Mouse (Mus musculus) forebrain, embryonic 15.5 days (tissue): ENCODE measurements at regions not wholly inside any gene's neighbourhood (a gene's known extent, or its start where the extent isn't known, plus 50 kb on each side); places are given as distances from the start of the nearest gene placed in this dataset.

Source experiments
- ATAC-seq: fragments of 200-750 bp; cut with Nextera tagmentation; replicated peaks from 2 replicates; pipeline ENCODE4 v1.8.0; 2017; ENCODE audit warnings: mild to moderate bottlenecking, moderate TSS enrichment, moderate library complexity
- H3K27ac ChIP-seq: fragments of 300-500 bp; sonication (generic); replicated peaks from 2 replicates; pipeline ENCODE4 v1.5.1; 2015; ENCODE audit warnings: mild to moderate bottlenecking, inconsistent platforms
- H3K27me3 ChIP-seq: fragments of 300-500 bp; sonication (generic); 2 replicates; pipeline ENCODE4 v1.6.1; 2015; ENCODE audit warnings: inconsistent platforms
- H3K36me3 ChIP-seq: fragments of 300-500 bp; sonication (generic); 2 replicates; pipeline ENCODE4 v1.6.1; 2015; ENCODE audit warnings: mild to moderate bottlenecking, inconsistent platforms
- H3K4me1 ChIP-seq: fragments of 300-500 bp; sonication (generic); 2 replicates; pipeline ENCODE4 v1.6.1; 2015; ENCODE audit warnings: inconsistent platforms
- H3K4me2 ChIP-seq: fragments of 300-500 bp; sonication (generic); replicated peaks from 2 replicates; pipeline ENCODE4 v1.6.1; 2015; ENCODE audit warnings: mild to moderate bottlenecking, inconsistent platforms
- H3K4me3 ChIP-seq: fragments of 300-500 bp; sonication (generic); 2 replicates; pipeline ENCODE4 v1.5.1; 2015; ENCODE audit warnings: mild to moderate bottlenecking, inconsistent platforms
- H3K9ac ChIP-seq: fragments of 300-500 bp; sonication (generic); replicated peaks from 2 replicates; pipeline ENCODE4 v1.6.1; 2015; ENCODE audit warnings: mild to moderate bottlenecking, inconsistent platforms
- H3K9me3 ChIP-seq: fragments of 300-500 bp; sonication (generic); 2 replicates; pipeline ENCODE4 v1.6.1; 2016; ENCODE audit warnings: inconsistent platforms
- WGBS: fragments of 180-500 bp; shearing (Covaris S2); methylation state at CpG from one replicate; pipeline ENCODE4 v1.1.7; 2015; ENCODE audit warnings: mixed read lengths; 5-methylcytosine and 5-hydroxymethylcytosine counted together

GRCm38 (mm10) chr19:56056397-56056796 is 230.5 kb upstream of the Habp2 start:
- Histone ChIP-seq H3K9ac (no peak overlapping the region), H3K27ac (no peak overlapping the region), H3K9me3 (no peaks in the 10 kb centered on the region), H3K4me3 (no peak overlapping the region), H3K4me2 (no peak overlapping the region), H3K36me3 (no peaks in the 10 kb centered on the region), H3K4me1 (no peaks in the 10 kb centered on the region), H3K27me3 (no peaks in the 10 kb centered on the region)
- WGBS, result 82% methylated on average over 6 of the region's 6 CpGs
- ATAC-seq, result no peak

GRCm38 (mm10) chr19:56061882-56062540 is 224.9 kb upstream of the Habp2 start:
- Histone ChIP-seq H3K4me2 (no peak overlapping the region), H3K4me3 (no peak overlapping the region), H3K4me1 (peaks cover 25% of the 10 kb centered on the region), H3K27me3 (no peaks in the 10 kb centered on the region), H3K36me3 (no peaks in the 10 kb centered on the region), H3K9me3 (no peaks in the 10 kb centered on the region), H3K27ac (peak overlapping the region; percentile 81), H3K9ac (no peak overlapping the region)
- WGBS, result 5% methylated on average over 10 of the region's 10 CpGs
- peak; percentile 93 for ATAC-seq

GRCm38 (mm10) chr19:56063099-56063498 is 223.8 kb upstream of the Habp2 start:
- H3K9ac ChIP-seq, result no peak overlapping the region
- H3K4me1 ChIP-seq, result peaks cover 25% of the 10 kb centered on the region
- no peak overlapping the region for H3K4me2 ChIP-seq
- H3K36me3 ChIP-seq, result no peaks in the 10 kb centered on the region
- no peak overlapping the region for H3K4me3 ChIP-seq
- ATAC-seq, result no peak
- WGBS, result 32% methylated on average over 5 of the region's 5 CpGs
- H3K9me3 ChIP-seq, result no peaks in the 10 kb centered on the region
- no peak overlapping the region for H3K27ac ChIP-seq
- H3K27me3 ChIP-seq, result no peaks in the 10 kb centered on the region

- Histone ChIP-seq H3K4me3 (no peak overlapping the region), H3K4me1 (peaks cover 26% of the 10 kb centered on the region), H3K9ac (no peak overlapping the region), H3K4me2 (no peak overlapping the region), H3K9me3 (no peaks in the 10 kb centered on the region), H3K27me3 (no peaks in the 10 kb centered on the region), H3K27ac (no peak overlapping the region), H3K36me3 (no peaks in the 10 kb centered on the region)
- WGBS, result 87% methylated on average over 6 of the region's 6 CpGs
- no peak for ATAC-seq
These were observed 221.2 kb upstream of the Habp2 start for GRCm38 (mm10) chr19:56065730-56066129.

GRCm38 (mm10) chr19:56068165-56068564 is 218.8 kb upstream of the Habp2 start:
- no peaks in the 10 kb centered on the region for H3K27me3 ChIP-seq
- H3K4me3 ChIP-seq, result no peak overlapping the region
- no peak overlapping the region for H3K9ac ChIP-seq
- H3K9me3 ChIP-seq, result no peaks in the 10 kb centered on the region
- 90% methylated on average over 8 of the region's 8 CpGs for WGBS
- no peak overlapping the region for H3K4me2 ChIP-seq
- no peaks in the 10 kb centered on the region for H3K36me3 ChIP-seq
- peaks cover 15% of the 10 kb centered on the region for H3K4me1 ChIP-seq
- no peak overlapping the region for H3K27ac ChIP-seq
- ATAC-seq, result no peak

- Histone ChIP-seq H3K4me3 (no peak overlapping the region), H3K9ac (no peak overlapping the region), H3K27ac (no peak overlapping the region), H3K4me2 (no peak overlapping the region), H3K9me3 (no peaks in the 10 kb centered on the region), H3K36me3 (no peaks in the 10 kb centered on the region), H3K4me1 (peaks cover 9% of the 10 kb centered on the region), H3K27me3 (no peaks in the 10 kb centered on the region)
- 67% methylated on average over 12 of the region's 12 CpGs for WGBS
- ATAC-seq, result no peak
These were observed 218.1 kb upstream of the Habp2 start for GRCm38 (mm10) chr19:56068854-56069253.

GRCm38 (mm10) chr19:56069266-56069665 is 217.7 kb upstream of the Habp2 start:
- no peaks in the 10 kb centered on the region for H3K9me3 ChIP-seq
- no peak overlapping the region for H3K4me3 ChIP-seq
- no peak overlapping the region for H3K4me2 ChIP-seq
- peaks cover 6% of the 10 kb centered on the region for H3K4me1 ChIP-seq
- no peak overlapping the region for H3K27ac ChIP-seq
- no peak for ATAC-seq
- no peaks in the 10 kb centered on the region for H3K27me3 ChIP-seq
- no peak overlapping the region for H3K9ac ChIP-seq
- no peaks in the 10 kb centered on the region for H3K36me3 ChIP-seq
- WGBS, result 52% methylated on average over 10 of the region's 10 CpGs

GRCm38 (mm10) chr19:56071340-56071739 is 215.6 kb upstream of the Habp2 start:
- Histone ChIP-seq H3K9ac (no peak overlapping the region), H3K27me3 (no peaks in the 10 kb centered on the region), H3K9me3 (no peaks in the 10 kb centered on the region), H3K4me2 (no peak overlapping the region), H3K4me1 (peaks cover 6% of the 10 kb centered on the region), H3K4me3 (no peak overlapping the region), H3K27ac (no peak overlapping the region), H3K36me3 (no peaks in the 10 kb centered on the region)
- 41% methylated on average over 4 of the region's 4 CpGs for WGBS
- no peak for ATAC-seq

- no peaks in the 10 kb centered on the region for H3K36me3 ChIP-seq
- H3K9ac ChIP-seq, result no peak overlapping the region
- ATAC-seq, result no peak
- H3K27me3 ChIP-seq, result no peaks in the 10 kb centered on the region
- no peak overlapping the region for H3K27ac ChIP-seq
- no peak overlapping the region for H3K4me3 ChIP-seq
- H3K4me2 ChIP-seq, result no peak overlapping the region
- H3K9me3 ChIP-seq, result no peaks in the 10 kb centered on the region
- peaks cover 1% of the 10 kb centered on the region; the same call in 1 of the 2 replicates for H3K4me1 ChIP-seq
- 91% methylated on average over 8 of the region's 8 CpGs for WGBS
These were observed 210.8 kb upstream of the Habp2 start for GRCm38 (mm10) chr19:56076128-56076527.

GRCm38 (mm10) chr19:56077491-56077890 is 209.4 kb upstream of the Habp2 start:
- no peak overlapping the region for H3K4me2 ChIP-seq
- no peaks in the 10 kb centered on the region for H3K27me3 ChIP-seq
- WGBS, result 84% methylated on average over 8 of the region's 8 CpGs
- no peak overlapping the region for H3K9ac ChIP-seq
- no peak overlapping the region for H3K27ac ChIP-seq
- no peak overlapping the region for H3K4me3 ChIP-seq
- ATAC-seq, result no peak
- no peaks in the 10 kb centered on the region for H3K9me3 ChIP-seq
- no peaks in the 10 kb centered on the region for H3K36me3 ChIP-seq
- H3K4me1 ChIP-seq, result no peaks in the 10 kb centered on the region

- Histone ChIP-seq H3K4me2 (no peak overlapping the region), H3K4me3 (no peak overlapping the region), H3K9me3 (no peaks in the 10 kb centered on the region), H3K9ac (no peak overlapping the region), H3K4me1 (no peaks in the 10 kb centered on the region), H3K36me3 (no peaks in the 10 kb centered on the region), H3K27ac (no peak overlapping the region), H3K27me3 (no peaks in the 10 kb centered on the region)
- WGBS, result 87% methylated on average over 7 of the region's 7 CpGs
- ATAC-seq, result no peak
These were observed 200.4 kb upstream of the Habp2 start for GRCm38 (mm10) chr19:56086413-56087083.

GRCm38 (mm10) chr19:56087127-56087526 is 199.8 kb upstream of the Habp2 start:
- no peak for ATAC-seq
- WGBS, result 89% methylated on average over 6 of the region's 6 CpGs
- Histone ChIP-seq H3K9me3 (no peaks in the 10 kb centered on the region), H3K4me2 (no peak overlapping the region), H3K27me3 (no peaks in the 10 kb centered on the region), H3K27ac (no peak overlapping the region), H3K9ac (no peak overlapping the region), H3K36me3 (no peaks in the 10 kb centered on the region), H3K4me1 (no peaks in the 10 kb centered on the region), H3K4me3 (no peak overlapping the region)
